Mouse (Mus musculus): ENCODE results near the gene Ppp1r11. TPM values are rescaled to one million over a fixed set of nuclear protein-coding genes. Genes with fewer than 3 reads are reported as not detected.

The Ppp1r11 gene
- polyA plus RNA-seq, 1 experiment from 2014 or later, result 56.1 TPM

- in situ Hi-C loops (cut with MboI; ENCODE audit: low pct_unique_long_range_greater_than_20kb), result loop anchor here (5.0 kb wide), 1 partner anchor 82 kb away; the partner anchor contains the start of gene Zfp57
- ATAC-seq (no peak), DNase-seq (ENCODE audit: low read depth, low spot score) (no peak)
- no peak for TF ChIP-seq CTCF (IDR thresholded peaks at IDR 0.05)
- H3K27me3 ChIP-seq, result no peaks in the 10 kb centered on the region
- ChIA-PET CTCF (interaction anchor here (1.6 to 1.9 kb wide), 2 partner anchors 19 to 28 kb away, joined by 3 to 6 read pairs; no protein-coding TSS in a partner anchor), POLR2A (interaction anchor here (0.6 kb wide), 1 partner anchor 69 kb away, joined by 3 read pairs; no protein-coding TSS in a partner anchor)
These were observed 31.3 kb downstream of the Ppp1r11 start for GRCm38 (mm10) chr17:36920239-36920638.

GRCm38 (mm10) chr17:36915076-36915475, 36.5 kb downstream of the Ppp1r11 start:
- ChIA-PET CTCF (interaction anchor here (1.1 to 7.7 kb wide), 12 partner anchors 10 to 133 kb away, joined by 3 to 51 read pairs (median 10); partner anchors contain the start of genes Trim31 and Trim40), POLR2A (interaction anchor here (1.2 kb wide), 1 partner anchor 131 kb away, joined by 3 read pairs; no protein-coding TSS in a partner anchor)
- in situ Hi-C loops (cut with MboI; ENCODE audit: low pct_unique_long_range_greater_than_20kb), result no loop called here
- no peak for ATAC-seq
- DNase-seq (ENCODE audit: low read depth, low spot score), result no peak
- TF ChIP-seq CTCF (IDR thresholded peaks at IDR 0.05), result peak; percentile 59
- peaks cover under 1% of the 10 kb centered on the region for H3K27me3 ChIP-seq

- POLR2A ChIA-PET, result interaction anchor here (1.2 kb wide), 1 partner anchor 132 kb away, joined by 3 read pairs; no protein-coding TSS in a partner anchor
- DNase-seq (ENCODE audit: low read depth, low spot score) (no peak), ATAC-seq (peak; percentile 76)
- peak; percentile 71 for TF ChIP-seq CTCF (IDR thresholded peaks at IDR 0.05)
- CTCF ChIA-PET, result interaction anchor here (0.8 to 7.7 kb wide), 19 partner anchors 9 to 134 kb away, joined by 3 to 51 read pairs (median 6); partner anchors contain the start of genes Trim31 and Trim40
- peaks cover 5% of the 10 kb centered on the region for H3K27me3 ChIP-seq
- in situ Hi-C loops (cut with MboI; ENCODE audit: low pct_unique_long_range_greater_than_20kb), result no loop called here
These were observed 37.4 kb downstream of the Ppp1r11 start for GRCm38 (mm10) chr17:36914108-36914507.

- DNase-seq (ENCODE audit: low read depth, low spot score), result no peak
- in situ Hi-C loops (cut with MboI; ENCODE audit: low pct_unique_long_range_greater_than_20kb), result no loop called here
- POLR2A ChIA-PET, result no interaction called here
These were observed 39.5 kb downstream of the Ppp1r11 start for GRCm38 (mm10) chr17:36912031-36912430.

GRCm38 (mm10) chr17:36909802-36910201, 41.7 kb downstream of the Ppp1r11 start:
- ATAC-seq (no peak), DNase-seq (ENCODE audit: low read depth, low spot score) (no peak)
- peaks cover 15% of the 10 kb centered on the region for H3K27me3 ChIP-seq
- ChIA-PET POLR2A (no interaction called here), CTCF (interaction anchor here (7.7 kb wide), 1 partner anchor 18 kb away, joined by 51 read pairs; the partner anchor contains the start of gene Trim40)
- TF ChIP-seq CTCF (IDR thresholded peaks at IDR 0.05), result no peak
- in situ Hi-C loops (cut with MboI; ENCODE audit: low pct_unique_long_range_greater_than_20kb), result no loop called here

More at GRCm38 (mm10) chr17:36912031-36912430, 39.5 kb downstream of the Ppp1r11 start:
- no peak for TF ChIP-seq CTCF (IDR thresholded peaks at IDR 0.05)
- peaks cover 7% of the 10 kb centered on the region for H3K27me3 ChIP-seq
- CTCF ChIA-PET, result interaction anchor here (1.2 to 7.7 kb wide), 3 partner anchors 11 to 136 kb away, joined by 4 to 51 read pairs (median 11); partner anchors contain the start of gene Trim40
- ATAC-seq, result no peak

GRCm38 (mm10) chr17:36908235-36908634, 43.3 kb downstream of the Ppp1r11 start:
- POLR2A ChIA-PET, result no interaction called here
- in situ Hi-C loops (cut with MboI; ENCODE audit: low pct_unique_long_range_greater_than_20kb), result no loop called here
- DNase-seq (ENCODE audit: low read depth, low spot score) (no peak), ATAC-seq (no peak)
- CTCF ChIA-PET, result interaction anchor here (1.8 to 1.9 kb wide), 2 partner anchors 15 to 89 kb away, joined by 5 to 10 read pairs; no protein-coding TSS in a partner anchor
- no peak for TF ChIP-seq CTCF (IDR thresholded peaks at IDR 0.05)
- H3K27me3 ChIP-seq, result peaks cover 21% of the 10 kb centered on the region

- DNase-seq (ENCODE audit: low read depth, low spot score), result no peak
These were observed 47.9 kb downstream of the Ppp1r11 start for GRCm38 (mm10) chr17:36903651-36904050.

GRCm38 (mm10) chr17:36900691-36901090, 50.9 kb downstream of the Ppp1r11 start:
- no peak for ATAC-seq
- peak; percentile 19 for TF ChIP-seq CTCF (IDR thresholded peaks at IDR 0.05)
- POLR2A ChIA-PET, result no interaction called here
- no peak for DNase-seq (ENCODE audit: low read depth, low spot score)
- in situ Hi-C loops (cut with MboI; ENCODE audit: low pct_unique_long_range_greater_than_20kb), result no loop called here
- CTCF ChIA-PET, result interaction anchor here (2.4 kb wide), 2 partner anchors 8 to 14 kb away, joined by 10 read pairs; no protein-coding TSS in a partner anchor
- H3K27me3 ChIP-seq, result peaks cover 23% of the 10 kb centered on the region

More at GRCm38 (mm10) chr17:36903651-36904050, 47.9 kb downstream of the Ppp1r11 start:
- TF ChIP-seq CTCF (IDR thresholded peaks at IDR 0.05), result no peak
- ATAC-seq, result no peak
- CTCF ChIA-PET, result interaction anchor here (1.0 to 4.1 kb wide), 3 partner anchors 10 to 20 kb away, joined by 4 to 27 read pairs (median 10); no protein-coding TSS in a partner anchor
- POLR2A ChIA-PET, result no interaction called here
- in situ Hi-C loops (cut with MboI; ENCODE audit: low pct_unique_long_range_greater_than_20kb), result no loop called here
- H3K27me3 ChIP-seq, result peaks cover 27% of the 10 kb centered on the region

GRCm38 (mm10) chr17:36900001-36900400, 51.5 kb downstream of the Ppp1r11 start:
- in situ Hi-C loops (cut with MboI; ENCODE audit: low pct_unique_long_range_greater_than_20kb), result no loop called here
- ATAC-seq (no peak), DNase-seq (ENCODE audit: low read depth, low spot score) (no peak)
- POLR2A ChIA-PET, result interaction anchor here (0.7 kb wide), 1 partner anchor 76 kb away, joined by 3 read pairs; no protein-coding TSS in a partner anchor
- H3K27me3 ChIP-seq, result peaks cover 16% of the 10 kb centered on the region
- CTCF ChIA-PET, result interaction anchor here (2.4 kb wide), 2 partner anchors 7 to 14 kb away, joined by 10 read pairs; no protein-coding TSS in a partner anchor
- TF ChIP-seq CTCF (IDR thresholded peaks at IDR 0.05), result no peak

GRCm38 (mm10) chr17:36899376-36899775, 52.2 kb downstream of the Ppp1r11 start:
- ATAC-seq (no peak), DNase-seq (ENCODE audit: low read depth, low spot score) (no peak)
- in situ Hi-C loops (cut with MboI; ENCODE audit: low pct_unique_long_range_greater_than_20kb), result no loop called here
- POLR2A ChIA-PET, result no interaction called here
- TF ChIP-seq CTCF (IDR thresholded peaks at IDR 0.05), result no peak
- peaks cover 15% of the 10 kb centered on the region for H3K27me3 ChIP-seq
- CTCF ChIA-PET, result no interaction called here

Other genes with a start within 250 kb of the Ppp1r11 start
- gene H2-M10.5, start 178.8 kb downstream of the Ppp1r11 start, polyA plus RNA-seq (2021), result not detected
- not detected for gene H2-M10.6, start 139.6 kb downstream of the Ppp1r11 start, polyA plus RNA-seq (2021)
- 38.9 TPM for gene Trim26, start 114.6 kb downstream of the Ppp1r11 start, polyA plus RNA-seq (2021)
- 0.31 TPM for gene Trim15, start 84.5 kb downstream of the Ppp1r11 start, polyA plus RNA-seq (2021)
- 0.04 TPM for gene Trim10, start 82.2 kb downstream of the Ppp1r11 start, polyA plus RNA-seq (2021)
- gene Trim40, start 61.6 kb downstream of the Ppp1r11 start, polyA plus RNA-seq (2021), result not detected
- not detected for gene Trim31, start 53.6 kb downstream of the Ppp1r11 start, polyA plus RNA-seq (2021)
- 0.45 TPM for gene Rnf39, start 8.8 kb downstream of the Ppp1r11 start, polyA plus RNA-seq (2021)
- 42.1 TPM for gene Znrd1, start 6.8 kb upstream of the Ppp1r11 start, polyA plus RNA-seq (2021)
- gene Znrd1as, start 6.9 kb upstream of the Ppp1r11 start, polyA plus RNA-seq (2021), result 10.3 TPM
- not detected for gene 2410137M14Rik, start 29.5 kb upstream of the Ppp1r11 start, polyA plus RNA-seq (2021)
- gene H2-M5, start 37.8 kb upstream of the Ppp1r11 start, polyA plus RNA-seq (2021), result 0.28 TPM
- 36.3 TPM for gene Zfp57, start 49.4 kb upstream of the Ppp1r11 start, polyA plus RNA-seq (2021)
- 0.10 TPM for gene Mog, start 71.7 kb upstream of the Ppp1r11 start, polyA plus RNA-seq (2021)
- gene Gabbr1, start 94.2 kb upstream of the Ppp1r11 start, polyA plus RNA-seq (2021), result 44.4 TPM
- not detected for gene Olfr90, start 136.8 kb upstream of the Ppp1r11 start, polyA plus RNA-seq (2021)
- gene Olfr91, start 146.5 kb upstream of the Ppp1r11 start, polyA plus RNA-seq (2021), result not detected
- not detected for gene Olfr92, start 168.3 kb upstream of the Ppp1r11 start, polyA plus RNA-seq (2021)
- not detected for gene Olfr93, start 209.8 kb upstream of the Ppp1r11 start, polyA plus RNA-seq (2021)
- gene Ubd, start 242.2 kb upstream of the Ppp1r11 start, polyA plus RNA-seq (2021), result 0.06 TPM
- gene Olfr94, start 249.3 kb upstream of the Ppp1r11 start, polyA plus RNA-seq (2021), result not detected